Mouse (Mus musculus) CD8-positive naive resting alpha-beta T cell, adult 2 months (primary cell): ENCODE data around the gene Sppl2a.
"Not testable (repeated sequence)": the region's sequence is repeated elsewhere in the genome, so short reads cannot be mapped to it uniquely, and the experiment has no call there.

Experiments used
- DNase-seq, 2 experiments: peaks; one replicate each; pipeline ENCODE4 v3.0.0; 2022; ENCODE audit warnings: low read depth in 2 of 2, low spot score in 2 of 2

Sppl2a gene

DNA sequence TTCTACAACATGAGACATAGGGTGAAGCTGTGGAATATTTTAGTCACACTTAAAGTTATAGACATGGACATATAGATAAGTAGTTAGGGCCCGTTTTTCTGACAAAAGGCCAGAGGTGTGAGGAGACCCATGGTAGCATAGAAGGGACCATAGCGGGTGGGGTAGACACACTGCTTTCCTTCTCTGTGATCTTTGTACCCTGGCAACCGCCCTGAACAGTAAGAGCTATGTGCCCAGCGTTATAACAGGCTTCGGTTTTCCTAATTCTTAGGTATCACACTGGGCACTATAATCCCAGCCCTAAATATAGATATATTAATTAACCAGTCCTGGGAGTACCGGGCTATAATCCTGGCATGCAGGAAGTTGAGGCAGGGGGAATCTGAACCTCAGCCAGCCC lies 36.1 kb downstream of the Sppl2a start:
- no peak for DNase-seq

- no peak for DNase-seq
These were observed 38.8 kb downstream of the Sppl2a start for GRCm38 (mm10) chr2:126894245-126894644.

- no peak for DNase-seq
These were observed 40.7 kb downstream of the Sppl2a start for GRCm38 (mm10) chr2:126892316-126892715.

- no peak for DNase-seq
These were observed 41.3 kb downstream of the Sppl2a start for GRCm38 (mm10) chr2:126891743-126892142.

DNA sequence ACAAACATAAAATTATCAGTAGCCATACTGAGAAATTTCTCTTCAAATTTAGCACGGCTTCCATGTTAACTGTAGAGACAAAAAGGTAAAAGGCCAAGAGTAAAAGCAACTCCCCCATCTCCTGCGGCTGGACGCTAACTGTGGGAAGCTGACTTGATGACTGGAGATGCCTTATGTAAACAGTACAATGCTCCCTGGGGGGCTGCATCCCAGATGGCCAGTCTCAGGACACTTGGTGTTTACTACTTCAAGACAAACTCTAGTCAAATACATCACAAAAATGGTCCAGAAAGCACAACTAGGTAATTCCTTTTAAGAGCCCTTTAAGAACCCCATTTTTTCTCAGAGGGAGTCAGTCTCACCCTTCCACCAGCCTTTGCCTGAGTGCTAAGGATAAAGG lies 45.9 kb downstream of the Sppl2a start:
- no peak for DNase-seq

DNA sequence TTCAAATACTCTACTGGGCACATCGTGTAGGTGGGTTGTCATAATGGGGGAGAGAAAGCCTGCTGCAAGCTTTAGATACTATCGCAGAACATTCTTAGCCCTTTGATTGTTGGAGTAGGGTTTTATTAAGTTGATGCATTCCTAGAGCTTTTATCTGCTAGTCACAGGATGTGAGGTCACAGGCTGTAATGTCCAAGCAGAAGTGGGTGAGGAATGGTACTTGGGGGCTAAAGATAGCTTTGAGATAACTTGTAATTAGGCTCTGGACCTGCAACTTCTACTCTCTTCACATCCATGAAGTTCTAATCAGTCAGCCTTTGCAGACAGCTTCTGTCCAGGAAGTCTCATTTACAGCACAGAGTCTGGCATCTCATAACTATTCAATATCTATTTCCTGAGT lies 47.2 kb downstream of the Sppl2a start:
- no peak for DNase-seq

- DNase-seq: not testable (repeated sequence)
These were observed 50.3 kb downstream of the Sppl2a start for GRCm38 (mm10) chr2:126882711-126883110.

DNA sequence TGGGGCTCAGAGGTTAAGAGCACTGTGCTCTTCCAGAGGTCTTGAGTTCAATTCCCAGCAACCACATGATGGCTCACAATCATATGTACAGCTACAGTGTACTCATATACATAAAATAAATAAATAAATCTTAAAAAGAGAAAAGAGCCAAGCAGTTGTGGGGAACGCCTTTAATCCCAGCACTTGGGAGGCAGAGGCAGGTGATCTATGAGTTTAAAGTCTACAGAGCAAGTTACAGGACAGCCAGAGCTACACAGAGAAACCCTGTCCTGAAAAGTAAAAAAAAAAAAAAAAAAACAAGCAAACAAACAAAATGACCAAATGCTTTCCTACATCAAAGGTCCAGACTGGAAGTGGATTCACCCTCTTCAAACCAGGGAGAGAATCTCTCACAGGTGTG lies 55.0 kb downstream of the Sppl2a start:
- no peak for DNase-seq

- DNase-seq: peak; percentile 81 to 83
These were observed 56.9 kb downstream of the Sppl2a start, which contains the start of gene Trpm7 for GRCm38 (mm10) chr2:126875871-126876796. Gene Trpm7, minus strand, starts transcription at chr2:126876230.

DNA sequence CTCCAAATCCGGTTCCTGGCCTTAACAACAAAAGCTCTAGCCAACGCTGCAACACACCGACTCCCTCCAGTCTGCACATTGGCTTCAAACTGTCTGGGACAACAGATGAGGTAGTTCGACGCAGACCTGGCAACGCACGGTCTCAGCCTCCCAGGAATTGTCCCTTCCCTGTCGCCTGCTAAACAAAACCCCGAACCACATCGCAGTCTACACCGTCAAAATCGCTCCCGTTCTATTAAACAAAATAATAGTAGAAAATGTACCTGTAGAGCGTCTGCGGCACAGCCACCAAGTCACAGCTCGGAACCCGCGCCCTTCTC lies 57.6 kb downstream of the Sppl2a start:
- peak in 1 of 2 experiments; percentile 13 for DNase-seq

GRCm38 (mm10) chr2:126874809-126875515 lies 58.1 kb downstream of the Sppl2a start:
- DNase-seq: peak in 1 of 2 experiments; percentile 7

DNA sequence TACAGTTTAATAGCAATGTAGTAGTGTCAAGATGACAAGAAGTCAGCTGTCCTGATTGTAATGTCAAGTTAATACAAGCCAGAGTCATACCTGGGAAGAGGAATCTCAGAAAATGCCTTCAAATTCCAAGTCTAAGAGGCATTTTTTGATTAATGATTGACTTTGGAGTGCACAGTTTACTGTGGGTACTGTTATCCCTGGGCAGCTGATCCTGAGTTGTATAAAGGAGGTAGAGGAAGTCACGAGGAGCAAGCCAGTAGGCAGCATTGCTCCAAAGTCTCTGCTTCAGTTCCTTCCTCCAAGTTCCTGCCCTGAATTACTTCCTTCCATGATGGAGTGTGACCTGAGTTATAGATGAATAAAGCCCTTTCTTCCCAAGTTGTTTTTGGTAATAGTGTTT lies 66.7 kb downstream of the Sppl2a start:
- DNase-seq: no peak

- DNase-seq: no peak
These were observed 67.4 kb downstream of the Sppl2a start for GRCm38 (mm10) chr2:126865501-126866199.

DNA sequence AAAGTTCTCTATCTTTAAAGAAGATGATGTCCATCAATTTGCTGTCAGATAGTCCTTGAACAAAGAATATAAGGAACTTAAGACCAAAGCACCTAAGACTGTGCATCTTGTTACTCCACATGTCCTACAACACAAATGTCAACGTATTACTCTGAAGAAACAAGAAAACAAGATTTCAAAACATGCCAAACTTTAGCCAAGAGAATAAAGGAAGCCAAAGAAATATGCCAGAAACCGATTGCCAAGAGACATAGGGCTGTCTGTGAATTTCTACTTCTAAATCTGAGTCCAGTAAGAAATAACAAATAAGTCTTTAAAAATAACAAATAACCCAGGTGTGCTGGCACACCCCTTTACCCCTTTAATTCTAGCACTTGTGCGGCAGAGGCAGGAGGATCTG lies 68.0 kb downstream of the Sppl2a start:
- no peak for DNase-seq

GRCm38 (mm10) chr2:126844751-126845150 lies 88.3 kb downstream of the Sppl2a start:
- DNase-seq: no peak
